Mouse (Mus musculus): Measurements from ENCODE around the gene 4930556J24Rik. TPM values are rescaled to one million over a fixed set of nuclear protein-coding genes. Genes with fewer than 3 reads are reported as not detected.
"Not testable (repeated sequence)": the region's sequence is repeated elsewhere in the genome, so short reads cannot be mapped to it uniquely, and the experiment has no call there.

The 4930556J24Rik gene
- total RNA-seq, 2 experiments from 2014 or later: 0.43 TPM; not detected in 1

DNA sequence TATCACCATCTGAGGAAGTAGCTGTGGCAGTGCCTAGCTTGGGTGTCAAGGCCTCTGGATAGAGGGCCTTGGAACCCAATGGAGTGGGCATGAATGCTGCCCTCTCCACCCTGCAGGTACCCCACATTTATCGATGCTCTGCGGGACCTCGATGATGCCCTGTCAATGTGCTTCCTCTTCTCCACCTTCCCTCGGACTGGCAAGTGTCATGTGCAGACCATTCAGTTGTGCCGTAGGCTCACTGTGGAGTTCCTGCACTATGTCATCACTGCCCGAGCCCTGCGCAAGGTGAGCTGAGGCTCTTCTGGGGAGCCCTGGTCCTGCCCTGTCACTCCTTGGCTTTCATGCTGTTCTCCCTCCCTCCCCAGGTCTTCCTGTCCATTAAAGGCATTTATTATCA lies 3.5 kb downstream of the 4930556J24Rik start:
- DNase-seq: no peak

- DNase-seq: no peak
Observed at GRCm38 (mm10) chr11:3970361-3970760, 6.2 kb downstream of the 4930556J24Rik start.

DNA sequence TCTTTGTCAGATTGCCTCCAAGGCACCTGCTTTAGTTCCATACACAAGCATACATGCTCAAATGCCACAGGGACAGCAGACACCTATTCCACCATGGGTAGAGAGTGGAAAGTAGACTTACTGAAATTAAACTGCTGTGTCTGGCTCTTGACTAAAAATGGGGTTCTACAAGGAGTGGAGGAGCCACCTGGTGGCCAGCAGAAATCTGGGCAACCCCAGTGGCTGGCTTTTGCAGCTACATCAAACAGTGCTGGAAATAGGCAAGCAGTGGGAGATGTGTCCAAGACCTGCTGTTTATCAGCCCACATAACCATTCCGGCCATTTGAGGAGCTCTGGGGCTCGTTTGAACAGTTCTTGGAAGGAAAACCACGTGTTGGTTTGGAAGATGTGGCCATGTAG lies 6.7 kb downstream of the 4930556J24Rik start:
- no peak for DNase-seq

GRCm38 (mm10) chr11:3964416-3965172 lies 12.0 kb downstream of the 4930556J24Rik start:
- no peak for DNase-seq

GRCm38 (mm10) chr11:3963610-3964415 lies 12.8 kb downstream of the 4930556J24Rik start, which contains the start of gene Pes1:
Pes1 (plus strand) TSS chr11:3963975.
- DNase-seq: peak; percentile 82 to 83

GRCm38 (mm10) chr11:3963155-3963554 lies 13.4 kb downstream of the 4930556J24Rik start:
- no peak for DNase-seq

- no peak for DNase-seq
Observed at GRCm38 (mm10) chr11:3961761-3962160, 14.8 kb downstream of the 4930556J24Rik start.

GRCm38 (mm10) chr11:3960901-3961300 lies 15.7 kb downstream of the 4930556J24Rik start:
- DNase-seq: no peak

GRCm38 (mm10) chr11:3955371-3955770 lies 21.2 kb downstream of the 4930556J24Rik start:
- not testable (repeated sequence) for DNase-seq

DNA sequence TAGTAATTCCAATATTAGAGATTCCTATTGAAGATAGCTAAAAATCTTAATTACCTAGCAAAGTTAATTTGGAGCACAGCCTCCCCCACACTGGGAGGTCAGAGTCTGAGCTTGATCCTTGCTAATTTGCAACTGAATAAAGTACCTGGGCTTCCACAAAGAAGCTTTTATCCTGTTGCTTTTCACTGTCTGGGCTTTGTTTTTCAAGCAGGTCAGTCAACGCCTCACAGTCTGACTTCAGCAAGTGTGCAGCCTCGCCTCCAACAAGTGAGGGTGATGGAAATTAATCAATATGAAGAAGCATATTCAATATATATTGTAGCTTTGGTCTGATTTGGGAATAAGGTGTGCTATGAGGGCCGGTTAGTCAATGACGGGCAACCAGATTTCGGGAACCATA lies 21.7 kb downstream of the 4930556J24Rik start:
- not testable (repeated sequence) for DNase-seq

DNA sequence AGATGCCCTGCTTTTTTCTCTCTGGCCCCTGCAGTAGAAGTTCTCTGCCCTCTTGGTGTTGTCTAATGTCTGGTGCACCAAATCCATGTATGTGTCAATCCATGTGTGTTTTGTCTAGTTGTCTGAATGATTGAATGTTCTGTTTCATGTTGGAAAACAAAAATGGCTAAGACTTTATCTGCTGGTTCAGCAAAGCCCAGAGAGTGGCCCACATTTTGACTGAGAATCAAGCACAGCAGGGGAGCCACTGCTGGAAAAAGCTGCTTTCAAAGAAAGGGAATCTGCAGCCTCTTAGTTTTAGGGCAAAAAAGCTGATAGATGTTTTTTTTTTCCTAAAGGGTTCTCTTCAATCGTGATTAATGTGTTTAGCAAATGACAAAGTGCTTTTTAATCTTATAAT lies 30.2 kb downstream of the 4930556J24Rik start:
- no peak for DNase-seq

GRCm38 (mm10) chr11:3941371-3941770 lies 35.2 kb downstream of the 4930556J24Rik start:
- DNase-seq: no peak

DNA sequence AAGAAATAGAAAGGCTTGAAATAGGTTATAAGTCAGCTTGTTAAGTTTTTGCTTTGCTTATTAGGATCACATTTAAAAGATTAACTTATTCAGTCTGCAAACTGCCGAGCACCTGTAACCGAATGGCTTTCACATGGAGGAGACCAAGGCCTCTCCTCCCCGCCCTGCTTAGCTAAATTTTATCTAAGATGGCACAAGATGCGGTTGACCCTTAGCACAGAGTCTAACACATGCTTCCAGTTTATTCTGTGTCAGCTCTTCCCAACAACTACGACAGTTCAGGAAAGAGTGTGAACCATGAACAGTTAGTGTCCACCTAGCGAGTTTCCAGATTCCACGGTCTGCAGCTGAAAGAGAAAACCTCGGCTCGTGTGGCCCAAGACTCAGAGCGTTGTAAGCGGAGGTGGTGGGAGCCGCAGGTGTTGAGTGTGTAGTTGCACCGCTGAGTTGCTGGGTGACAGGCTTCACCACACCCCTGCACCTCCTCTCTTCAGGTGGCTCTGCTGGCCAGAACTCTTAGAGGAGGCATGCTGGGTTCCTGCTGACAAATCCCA lies 39.2 kb downstream of the 4930556J24Rik start:
- no peak for DNase-seq

- DNase-seq: no peak
Observed at GRCm38 (mm10) chr11:3936318-3936717, 40.3 kb downstream of the 4930556J24Rik start.

DNA sequence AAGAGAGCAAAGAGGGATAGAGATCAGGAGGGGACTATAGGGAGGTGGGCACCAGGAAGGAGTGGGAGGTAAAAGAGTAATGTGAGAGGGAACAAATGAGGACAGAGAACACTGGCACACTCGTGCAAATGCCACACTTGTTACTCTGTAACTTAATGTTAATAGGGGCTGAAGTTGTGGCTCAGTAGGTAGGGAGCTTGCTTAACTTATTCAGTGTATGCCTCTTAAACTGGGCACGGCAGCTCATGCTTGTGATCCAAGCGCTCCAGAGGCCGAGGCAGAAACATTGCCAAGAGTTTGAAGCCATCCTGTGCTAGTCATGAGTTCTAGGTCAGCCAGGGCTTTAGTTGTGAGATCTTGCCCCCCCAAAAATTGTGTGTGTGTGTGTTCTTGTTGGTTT lies 41.4 kb downstream of the 4930556J24Rik start:
- no peak for DNase-seq

DNA sequence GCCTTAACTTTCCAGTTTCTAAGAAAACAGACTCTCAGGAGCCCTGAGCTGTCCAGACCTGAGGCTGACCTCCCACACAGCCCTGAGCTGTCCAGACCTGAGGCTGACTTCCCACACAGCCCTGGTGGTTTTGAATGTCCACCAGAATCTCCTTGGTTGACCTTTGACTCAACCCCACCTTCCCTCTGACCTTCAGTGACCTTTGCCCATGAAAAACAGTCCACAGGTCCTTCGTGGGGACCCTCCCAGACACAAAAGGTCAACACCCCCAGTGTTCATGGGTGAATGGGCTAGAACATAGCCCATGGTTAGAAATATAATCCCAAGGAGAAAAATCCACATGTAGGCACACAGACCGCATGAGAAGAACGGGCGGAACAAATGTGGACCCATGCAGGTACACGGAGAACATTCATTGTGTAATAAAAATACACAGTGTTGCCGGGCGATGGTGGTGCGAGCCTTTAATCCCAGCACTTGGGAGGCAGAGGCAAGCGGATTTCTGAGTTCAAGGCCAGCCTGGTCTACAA lies 42.8 kb downstream of the 4930556J24Rik start:
- no peak for DNase-seq

- DNase-seq: peak; percentile 66 to 71
Observed at GRCm38 (mm10) chr11:3931511-3932211, 44.9 kb downstream of the 4930556J24Rik start, which contains the start of gene Tcn2. Tcn2 (minus strand) TSS chr11:3932159.

DNA sequence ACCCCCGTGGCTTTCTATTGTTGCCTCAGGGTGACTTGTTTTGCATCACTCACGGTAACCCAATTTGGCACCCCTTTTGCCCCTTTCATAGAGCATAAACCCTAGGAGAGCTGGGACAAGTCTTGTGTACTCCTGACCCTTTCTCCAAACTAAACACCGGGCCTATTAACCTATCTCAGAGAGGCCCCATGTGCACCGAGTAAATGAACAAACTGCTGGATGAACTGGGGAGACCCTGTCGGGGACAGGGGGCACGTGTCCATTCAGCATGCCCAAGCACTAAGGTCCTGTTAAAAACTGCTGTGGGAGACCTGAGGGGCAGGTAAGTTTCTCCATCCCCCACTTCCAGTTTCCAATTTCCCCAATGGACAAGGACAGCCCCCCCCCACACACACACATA lies 45.6 kb downstream of the 4930556J24Rik start:
- no peak for DNase-seq

- no peak for DNase-seq
Observed at GRCm38 (mm10) chr11:3930019-3930418, 46.6 kb downstream of the 4930556J24Rik start.

DNA sequence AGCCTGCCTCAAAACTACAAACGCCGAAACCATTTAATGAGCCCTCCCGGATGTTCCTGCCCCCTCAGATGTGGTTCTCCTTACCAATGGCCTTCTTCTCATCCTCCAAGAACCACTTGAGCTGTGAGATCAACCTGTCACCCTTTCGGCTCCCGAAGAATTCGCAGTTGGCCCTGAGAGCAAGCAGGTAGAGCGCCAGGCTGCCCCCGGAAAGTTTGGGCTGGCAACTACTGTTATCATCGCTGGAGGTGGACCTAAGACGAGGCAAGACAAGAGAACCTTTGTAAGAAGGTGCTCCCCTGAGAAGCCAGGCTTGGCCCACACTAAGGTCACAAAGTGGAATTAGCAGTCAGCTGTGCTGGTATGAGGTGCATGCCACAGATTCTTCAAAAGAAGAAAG lies 50.7 kb downstream of the 4930556J24Rik start:
- no peak for DNase-seq

DNA sequence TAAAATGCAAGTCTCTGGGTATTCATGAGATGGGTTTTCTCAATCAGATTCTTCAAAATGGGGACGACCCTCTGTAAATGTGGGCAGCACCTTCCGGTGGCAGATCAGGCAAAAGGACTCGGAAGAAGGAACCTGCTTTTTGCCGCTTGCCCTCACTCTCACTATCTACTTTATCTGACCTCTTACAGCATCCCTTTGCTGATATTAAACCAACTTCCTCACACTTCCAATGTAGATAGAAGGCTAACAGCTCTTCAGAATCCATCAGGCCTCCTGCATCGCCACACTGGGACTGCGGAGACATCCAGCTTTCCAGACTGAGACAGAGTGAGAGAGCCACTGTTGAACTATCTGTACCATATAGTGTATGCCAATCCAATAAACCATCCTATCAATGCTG lies 53.8 kb downstream of the 4930556J24Rik start:
- DNase-seq: no peak

- no peak for DNase-seq
Observed at GRCm38 (mm10) chr11:3922115-3922514, 54.5 kb downstream of the 4930556J24Rik start.

Data from layer of hippocampus, postnatal 36 days (tissue).